ENCODE assay signal across 7 mouse cellular contexts in genomic region chr14:25377900-25378716, GRCm38 (mm10).
A peak's percentile ranks its signal among the peaks of the same experiment; 100 is the strongest.
DNase-seq lines count a peak whose midpoint lies in the region; ATAC-seq and TF ChIP-seq lines count a peak whose summit lies in the region.

No protein-coding gene starts in this region.

- intact Hi-C loops in heart, adult 2 months (cut with DNase I), result loop anchor here (1.0 to 5.0 kb wide), 6 partner anchors 19 to 261 kb away; no protein-coding TSS in a partner anchor

- no peaks in the 10 kb centered on the region for H3K9me3 ChIP-seq in embryonic facial prominence, embryonic 10.5 days
- H3K9me3 ChIP-seq in limb, embryonic 11.5 days (ENCODE audit: control insufficient read depth, low read length), result no peaks in the 10 kb centered on the region
- H3K9me3 ChIP-seq in midbrain, embryonic 13.5 days, result no peaks in the 10 kb centered on the region

- TF ChIP-seq EP300 in heart, adult 2 months (IDR thresholded peaks at IDR 0.05; ENCODE audit: insufficient read depth, low read depth, low read length), result peak; percentile 61; the same call in 1 of the 2 replicates

- peak overlapping the region; percentile 83 for H3K9ac ChIP-seq in heart, adult 2 months (ENCODE audit: low read depth, low read length)
- peak overlapping the region; percentile 87 for H3K9ac ChIP-seq in limb, embryonic 11.5 days (ENCODE audit: low read length)
- H3K9ac ChIP-seq in midbrain, embryonic 13.5 days (replicated peaks), result peak overlapping the region; percentile 84

- TF ChIP-seq POLR2A in heart, adult 2 months (IDR thresholded peaks at IDR 0.05; ENCODE audit: insufficient read depth, low read depth, low read length), result peak; percentile 90
- TF ChIP-seq POLR2A in kidney, adult 2 months (IDR thresholded peaks at IDR 0.05; ENCODE audit: low read depth, low read length), result no peak

- H3K4me3 ChIP-seq in embryonic facial prominence, embryonic 10.5 days, result peak overlapping the region; percentile 59
- H3K4me3 ChIP-seq in heart, adult 2 months, result peak overlapping the region; percentile 76
- peak overlapping the region; percentile 49 for H3K4me3 ChIP-seq in kidney, adult 2 months (ENCODE audit: insufficient read depth, low read depth, low read length)
- H3K4me3 ChIP-seq in limb, embryonic 11.5 days (ENCODE audit: low read depth, low read length), result peak overlapping the region; percentile 28
- peak overlapping the region; percentile 40 for H3K4me3 ChIP-seq in midbrain, embryonic 13.5 days (replicated peaks)

- H3K27ac ChIP-seq in embryonic facial prominence, embryonic 10.5 days (replicated peaks), result peak overlapping the region; percentile 100
- peak overlapping the region; percentile 99 for H3K27ac ChIP-seq in heart, adult 2 months
- H3K27ac ChIP-seq in kidney, adult 2 months (ENCODE audit: insufficient read depth, low read depth, low read length), result peak overlapping the region; percentile 90
- peak overlapping the region; percentile 97 for H3K27ac ChIP-seq in limb, embryonic 11.5 days (replicated peaks; ENCODE audit: low read depth, low read length)
- H3K27ac ChIP-seq in midbrain, embryonic 13.5 days, result peak overlapping the region; percentile 100

- H3K4me1 ChIP-seq in embryonic facial prominence, embryonic 10.5 days, result peaks cover 45% of the 10 kb centered on the region
- H3K4me1 ChIP-seq in heart, adult 2 months (ENCODE audit: control insufficient read depth, insufficient read depth, low read length), result peaks cover 9% of the 10 kb centered on the region
- peaks cover 3% of the 10 kb centered on the region; the same call in 1 of the 2 replicates for H3K4me1 ChIP-seq in kidney, adult 2 months (ENCODE audit: control insufficient read depth, insufficient read depth, low read length)
- H3K4me1 ChIP-seq in limb, embryonic 11.5 days (ENCODE audit: control insufficient read depth, insufficient read depth, low read length), result peaks cover 18% of the 10 kb centered on the region
- peaks cover 41% of the 10 kb centered on the region for H3K4me1 ChIP-seq in midbrain, embryonic 13.5 days (replicated peaks)

- no peaks in the 10 kb centered on the region for H3K79me2 ChIP-seq in heart, adult 2 months (replicated peaks; ENCODE audit: control insufficient read depth, insufficient read depth, low read length)

- WGBS in embryonic facial prominence, embryonic 10.5 days, result under 1% methylated on average over 54 of the region's 54 CpGs
- WGBS in heart, adult 2 months, result 2% methylated on average over 54 of the region's 54 CpGs
- WGBS in kidney, adult 2 months, result 4% methylated on average over 52 of the region's 54 CpGs
- under 1% methylated on average over 52 of the region's 54 CpGs for whole genome bisulfite sequencing in limb, embryonic 11.5 days
- WGBS in midbrain, embryonic 13.5 days, result under 1% methylated on average over 39 of the region's 54 CpGs

- H3K4me2 ChIP-seq in limb, embryonic 11.5 days (ENCODE audit: low read depth, severe bottlenecking), result peak overlapping the region; percentile 49
- H3K4me2 ChIP-seq in midbrain, embryonic 13.5 days (replicated peaks), result peak overlapping the region; percentile 63

- no peaks in the 10 kb centered on the region for H3K36me3 ChIP-seq in embryonic facial prominence, embryonic 10.5 days (replicated peaks)
- no peaks in the 10 kb centered on the region for H3K36me3 ChIP-seq in heart, adult 2 months (ENCODE audit: control insufficient read depth, insufficient read depth, low read length)
- H3K36me3 ChIP-seq in kidney, adult 2 months (ENCODE audit: control insufficient read depth, insufficient read depth, low read length), result no peaks in the 10 kb centered on the region
- no peaks in the 10 kb centered on the region for H3K36me3 ChIP-seq in limb, embryonic 11.5 days (ENCODE audit: control insufficient read depth, insufficient read depth, low read length)
- H3K36me3 ChIP-seq in midbrain, embryonic 13.5 days, result no peaks in the 10 kb centered on the region

- TF ChIP-seq CTCF in heart, adult 2 months (IDR thresholded peaks at IDR 0.05), result peak; percentile 30
- TF ChIP-seq CTCF in kidney, adult 2 months (conservative IDR thresholded peaks at IDR 0.05; ENCODE audit: insufficient read depth, insufficient read length, low read depth, low read length), result no peak

- H3K27me3 ChIP-seq in embryonic facial prominence, embryonic 10.5 days (replicated peaks; ENCODE audit: low read depth, poor library complexity, severe bottlenecking), result no peaks in the 10 kb centered on the region
- H3K27me3 ChIP-seq in heart, adult 2 months (ENCODE audit: control insufficient read depth, insufficient read depth, low read length), result no peaks in the 10 kb centered on the region
- H3K27me3 ChIP-seq in kidney, adult 2 months (replicated peaks; ENCODE audit: control insufficient read depth, insufficient read depth, low read length), result no peaks in the 10 kb centered on the region
- H3K27me3 ChIP-seq in limb, embryonic 11.5 days (ENCODE audit: control insufficient read depth, insufficient read depth, low read length), result no peaks in the 10 kb centered on the region
- H3K27me3 ChIP-seq in midbrain, embryonic 13.5 days, result no peaks in the 10 kb centered on the region

- peak; percentile 89 for ATAC-seq in limb, embryonic 11.5 days (ENCODE audit: insufficient number of reproducible peaks, low FRiP score, low TSS enrichment, low read depth)
- peak; percentile 93 for ATAC-seq in midbrain, embryonic 13.5 days

- peak; percentile 92 for DNase-seq in adrenal gland, adult 2 months
- DNase-seq in embryonic facial prominence, embryonic 10.5 days (ENCODE audit: low spot score), result peak; percentile 90
- peak; percentile 88 to 92 for DNase-seq in heart, adult 2 months
- DNase-seq in kidney, adult 2 months, result peak; percentile 87
- DNase-seq in limb, embryonic 11.5 days (ENCODE audit: low spot score), result peak; percentile 82
- peak; percentile 51 for DNase-seq in spleen, adult 12 weeks (ENCODE audit: low spot score)

Comparison
In these comparisons a context has a peak if more than half of its experiments do, and no peak if none do; other contexts are left out.
1. Peak in every context shown above with its lines: DNase-seq, ATAC-seq, H3K4me3 ChIP-seq and H3K27ac ChIP-seq.